Mouse (Mus musculus) MEL (cell line): ENCODE measurements around the gene Ddx19b. TPM values are rescaled to one million over a fixed set of nuclear protein-coding genes. Genes with fewer than 3 reads are reported as not detected.
A peak's percentile ranks its signal among the peaks of the same experiment; 100 is the strongest.

Experiments used
- DNase-seq: peaks from one replicate; pipeline ENCODE4 v3.0.0; 2011; ENCODE audit warnings: low read depth, low spot score
- H3K27ac ChIP-seq: 2 replicates; pipeline ENCODE4 v1.5.1; 2012; ENCODE audit warnings: low read depth, mild to moderate bottlenecking, control low read depth, low read length, moderate library complexity; ENCODE audit not compliant: control insufficient read depth
- H3K27me3 ChIP-seq, 2 experiments: fragments of 150-350 bp in 1 of 2; sonication (generic) in 1 of 2; 2 replicates each; pipeline ENCODE4 v1.6.1; 2012; ENCODE audit warnings: low read length in 2 of 2, mild to moderate bottlenecking in 2 of 2, improper control_type of control experiment in 1 of 2, moderate library complexity in 1 of 2; ENCODE audit not compliant: insufficient read depth in 2 of 2, control insufficient read depth in 1 of 2
- H3K36me3 ChIP-seq, 2 experiments: 2 replicates each; pipeline ENCODE4 v1.6.1; 2012 to 2014; ENCODE audit warnings: low read length in 2 of 2, improper control_type of control experiment in 1 of 2, inconsistent platforms in 1 of 2, mild to moderate bottlenecking in 1 of 2; ENCODE audit not compliant: insufficient read depth in 2 of 2, control insufficient read depth in 1 of 2
- H3K4me1 ChIP-seq, 2 experiments: fragments of 150-350 bp in 1 of 2; sonication (generic) in 1 of 2; 2 replicates each; pipeline ENCODE4 v1.6.1; 2012; ENCODE audit warnings: low read length in 2 of 2, improper control_type of control experiment in 1 of 2, mild to moderate bottlenecking in 1 of 2; ENCODE audit not compliant: insufficient read depth in 2 of 2, control insufficient read depth in 1 of 2
- H3K4me3 ChIP-seq, 2 experiments: fragments of 150-350 bp in 1 of 2; sonication (generic) in 1 of 2; 2 replicates each; pipeline ENCODE4 v1.5.1; 2012; ENCODE audit warnings: low read depth in 2 of 2, low read length in 2 of 2, mild to moderate bottlenecking in 2 of 2, moderate library complexity in 2 of 2, control low read depth in 1 of 2, improper control_type of control experiment in 1 of 2; ENCODE audit not compliant: control insufficient read depth in 1 of 2, insufficient read depth in 1 of 2
- H3K79me2 ChIP-seq: 2 replicates; pipeline ENCODE4 v1.6.1; 2012; ENCODE audit warnings: mild to moderate bottlenecking, low read length, moderate library complexity; ENCODE audit not compliant: control insufficient read depth, poor library complexity, insufficient read depth
- H3K9ac ChIP-seq: 2 replicates; pipeline ENCODE4 v1.6.1; 2012; ENCODE audit warnings: low read depth, mild to moderate bottlenecking, control low read depth, low read length, moderate library complexity; ENCODE audit not compliant: control insufficient read depth, poor library complexity, severe bottlenecking
- H3K9me3 ChIP-seq: fragments of 150-350 bp; sonication (generic); replicated peaks from 2 replicates; pipeline ENCODE4 v1.6.1; 2012; ENCODE audit warnings: mild to moderate bottlenecking, low read length, improper control_type of control experiment, moderate library complexity; ENCODE audit not compliant: insufficient read depth
- BHLHE40 ChIP-seq: IDR thresholded peaks from 2 replicates; pipeline ENCODE4 v1.6.1; 2012; ENCODE audit warnings: low read depth, mild to moderate bottlenecking, inconsistent platforms, low read length, improper control_type of control experiment, borderline replicate concordance
- CHD2 ChIP-seq: IDR thresholded peaks from 2 replicates; pipeline ENCODE4 v1.6.1; 2011; ENCODE audit warnings: low read length, improper control_type of control experiment
- ELF1 ChIP-seq: IDR thresholded peaks from 2 replicates; pipeline ENCODE4 v1.6.1; 2014; ENCODE audit warnings: low read depth, mild to moderate bottlenecking, inconsistent platforms, low read length, improper control_type of control experiment, moderate library complexity
- GABPA ChIP-seq: IDR thresholded peaks from 2 replicates; pipeline ENCODE4 v1.6.1; 2012; ENCODE audit warnings: low read depth, mild to moderate bottlenecking, inconsistent platforms, low read length, improper control_type of control experiment, moderate library complexity
- GATA1 ChIP-seq: IDR thresholded peaks from 2 replicates; pipeline ENCODE4 v1.6.1; 2011; ENCODE audit warnings: low read depth, low read length, improper control_type of control experiment
- HCFC1 ChIP-seq: IDR thresholded peaks from 2 replicates; pipeline ENCODE4 v1.6.1; 2012; ENCODE audit warnings: low read depth, mild to moderate bottlenecking, inconsistent platforms, low read length, improper control_type of control experiment, moderate library complexity
- MAX ChIP-seq: IDR thresholded peaks from 2 replicates; pipeline ENCODE4 v1.6.1; 2011; ENCODE audit warnings: low read length, improper control_type of control experiment
- MXI1 ChIP-seq: IDR thresholded peaks from 2 replicates; pipeline ENCODE4 v1.6.1; 2011; ENCODE audit warnings: mild to moderate bottlenecking, low read depth, low read length, improper control_type of control experiment
- MYB ChIP-seq: IDR thresholded peaks from 2 replicates; pipeline ENCODE4 v1.6.1; 2011; ENCODE audit warnings: mild to moderate bottlenecking, low read depth, low read length, improper control_type of control experiment
- MYC ChIP-seq: IDR thresholded peaks from 2 replicates; pipeline ENCODE4 v1.6.1; 2011; ENCODE audit warnings: low read depth, mild to moderate bottlenecking, low read length, improper control_type of control experiment, moderate library complexity
- NELFE ChIP-seq: IDR thresholded peaks from 2 replicates; pipeline ENCODE4 v1.6.1; 2011; ENCODE audit warnings: low read depth, low read length, improper control_type of control experiment
- POLR2A ChIP-seq, 2 experiments: IDR thresholded peaks; 2 replicates each; pipeline ENCODE4 v1.6.1; 2011 to 2012; ENCODE audit warnings: low read length in 2 of 2, mild to moderate bottlenecking in 2 of 2, control low read depth in 1 of 2, improper control_type of control experiment in 1 of 2, low read depth in 1 of 2, moderate library complexity in 1 of 2; ENCODE audit not compliant: control insufficient read depth in 1 of 2, insufficient read depth in 1 of 2, poor library complexity in 1 of 2
- POLR2AphosphoS2 ChIP-seq: IDR thresholded peaks from 2 replicates; pipeline ENCODE4 v1.6.1; 2011; ENCODE audit warnings: low read length, improper control_type of control experiment
- POLR2AphosphoS5 ChIP-seq: IDR thresholded peaks from 2 replicates; pipeline ENCODE4 v1.6.1; 2012; ENCODE audit warnings: low read depth, borderline replicate concordance, mild to moderate bottlenecking, inconsistent platforms, low read length, moderate library complexity, mixed read lengths
- RCOR1 ChIP-seq: IDR thresholded peaks from 2 replicates; pipeline ENCODE4 v1.6.1; 2012; ENCODE audit warnings: low read depth, mild to moderate bottlenecking, inconsistent platforms, low read length, improper control_type of control experiment
- SIN3A ChIP-seq: IDR thresholded peaks from 2 replicates; pipeline ENCODE4 v1.6.1; 2012; ENCODE audit warnings: low read length, improper control_type of control experiment, inconsistent platforms
- SMC3 ChIP-seq: IDR thresholded peaks from 2 replicates; pipeline ENCODE4 v1.6.1; 2011; ENCODE audit warnings: low read depth, low read length, improper control_type of control experiment
- TBP ChIP-seq: IDR thresholded peaks from 2 replicates; pipeline ENCODE4 v1.8.0; 2011; ENCODE audit warnings: low read depth, low read length, improper control_type of control experiment
- TCF12 ChIP-seq: IDR thresholded peaks from 2 replicates; pipeline ENCODE4 v1.6.1; 2014; ENCODE audit warnings: low read depth, mild to moderate bottlenecking, inconsistent platforms, low read length, improper control_type of control experiment, moderate library complexity
- ZMIZ1 ChIP-seq: IDR thresholded peaks from 2 replicates; pipeline ENCODE4 v1.6.1; 2012; ENCODE audit warnings: low read depth, mild to moderate bottlenecking, inconsistent platforms, low read length, improper control_type of control experiment, moderate library complexity
- polyA plus RNA-seq, 2 experiments: library from polyadenylated mRNA; stranded (reverse) in 1 of 2; unstranded in 1 of 2; fragments of >175 nt in 1 of 2; fragments of >200 nt in 1 of 2; gene quantifications; 2 replicates each; pipeline versions ENCODE4 v1.2.1 to v1.2.4; 2012; ENCODE audit warnings: low replicate concordance in 2 of 2, low read depth in 1 of 2; ENCODE audit not compliant: insufficient read length in 2 of 2, insufficient read depth in 1 of 2, missing spikeins in 1 of 2
- total RNA-seq: library from RNA; depleted of rRNA; stranded (reverse); fragments of 300-350 nt; gene quantifications from 2 replicates; pipeline ENCODE4 v1.2.3, GENCODE M21; 2012

Ddx19b gene
- total and polyA plus RNA-seq, 3 experiments = 18.1 to 112 (median 18.6) TPM

GRCm38 (mm10) chr8:111033482-111034215 lies 2.1 kb upstream of the Ddx19b start (continued):
- TF ChIP-seq POLR2AphosphoS5 (no peak), GATA1 (no peak), RCOR1 (no peak), SMC3 (no peak)

DNA sequence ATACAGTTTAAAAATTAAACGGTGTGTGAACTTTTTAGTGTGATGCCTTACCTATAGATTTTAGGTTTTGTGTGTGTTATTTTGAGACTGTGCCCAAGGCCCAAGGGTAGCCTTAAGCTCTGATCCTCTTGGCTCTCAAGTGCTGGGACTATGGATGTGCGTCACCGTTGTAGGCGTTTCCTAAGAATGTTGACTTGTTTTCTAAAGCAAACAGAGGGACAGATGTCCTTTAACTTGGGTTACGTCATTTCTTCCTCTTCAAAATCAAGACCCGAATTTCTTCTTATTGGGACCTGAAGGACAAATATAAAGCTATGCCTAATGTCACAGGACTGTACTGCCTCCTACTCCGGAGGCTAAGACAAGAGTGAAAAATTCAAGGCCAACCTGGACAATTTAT lies 1.4 kb upstream of the Ddx19b start, which contains the start of gene Aars:
Aars (plus strand) TSS at position 229 of the 400 bp plus-strand sequence.
- no peak for DNase-seq
- H3K9me3 ChIP-seq = no peaks in the 10 kb centered on the region
- H3K27me3 ChIP-seq = no peaks in the 10 kb centered on the region
- no peak for TF ChIP-seq MYC
- no peak for TF ChIP-seq TBP
- H3K36me3 ChIP-seq = peaks cover 9 to 38% of the 10 kb centered on the region in 2 experiments
- H3K4me1 ChIP-seq = peaks cover 5 to 27% of the 10 kb centered on the region in 2 experiments
- peak within 1 kb of the TSS; percentile 89 to 96 for H3K4me3 ChIP-seq
- H3K9ac ChIP-seq = peak within 1 kb of the TSS; percentile 94
- H3K27ac ChIP-seq = peak within 1 kb of the TSS; percentile 93
- peaks cover 42% of the 10 kb centered on the region for H3K79me2 ChIP-seq

DNA sequence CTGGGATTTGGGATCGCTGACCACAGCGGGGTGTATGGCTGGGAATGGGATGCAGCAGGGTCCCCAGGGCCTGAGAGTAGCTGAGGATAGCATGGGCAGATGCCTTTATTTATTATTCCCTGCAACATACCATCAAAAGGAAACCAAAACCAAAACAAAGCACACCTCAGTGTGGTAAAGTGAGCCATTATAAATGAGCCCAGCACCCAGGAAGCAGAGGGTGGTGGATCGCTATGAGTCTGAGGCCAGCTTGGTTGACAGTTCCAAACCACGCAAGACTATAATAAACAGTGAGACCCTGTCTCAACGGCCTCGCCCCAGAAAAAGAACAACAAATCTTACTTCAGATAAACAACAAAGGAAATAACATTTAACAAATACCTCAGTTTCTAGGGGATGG lies 1.5 kb downstream of the Ddx19b start:
- peaks cover 0 to 24% of the 10 kb centered on the region in 2 experiments; a peak in 2 of 4 replicates for H3K36me3 ChIP-seq
- peak overlapping the region; percentile 70 to 85 for H3K4me3 ChIP-seq
- TF ChIP-seq SMC3 (no peak), CHD2 (no peak), TCF12 (no peak)
- peaks cover 24% of the 10 kb centered on the region for H3K79me2 ChIP-seq
- DNase-seq = no peak
- H3K9ac ChIP-seq = peak overlapping the region; percentile 73
- peaks cover 5 to 15% of the 10 kb centered on the region in 2 experiments; a peak in 3 of 4 replicates for H3K4me1 ChIP-seq
- no peaks in the 10 kb centered on the region for H3K9me3 ChIP-seq
- no peaks in the 10 kb centered on the region for H3K27me3 ChIP-seq
- H3K27ac ChIP-seq = 0 out of 2 replicates have a peak overlapping the region, but pooled peaks have one; percentile 29

- TF ChIP-seq CHD2 = no peak
- peak; percentile 70; the same call in 1 of the 2 replicates for TF ChIP-seq SIN3A
- peak; percentile 22; the same call in 1 of the 2 replicates for TF ChIP-seq RCOR1
- TF ChIP-seq MYB = no peak
- TF ChIP-seq POLR2AphosphoS2 = peak; percentile 59; the same call in 1 of the 2 replicates
- no peak for TF ChIP-seq POLR2AphosphoS5
- TF ChIP-seq ELF1 = peak; percentile 69; the same call in 1 of the 2 replicates
- TF ChIP-seq MAX = peak; percentile 24; the same call in 1 of the 2 replicates
- peak; percentile 43; the same call in 1 of the 2 replicates for TF ChIP-seq ZMIZ1
- no peak for TF ChIP-seq BHLHE40
- TF ChIP-seq NELFE = peak; percentile 51; the same call in 1 of the 2 replicates
- peak; percentile 86 for TF ChIP-seq MXI1
- peak; percentile 79 for TF ChIP-seq TBP
- no peak for TF ChIP-seq GABPA
- TF ChIP-seq HCFC1 = peak; percentile 24; the same call in 1 of the 2 replicates
- TF ChIP-seq POLR2A (IDR thresholded peaks at IDR 0.05; ENCODE audit: control insufficient read depth in 1 of 2, insufficient read depth in 1 of 2, low read depth in 1 of 2, low read length in 2 of 2, poor library complexity in 1 of 2) = peak in 1 of 2 experiments; percentile 66; a peak in 2 of 4 replicates
- peak; percentile 60; the same call in 1 of the 2 replicates for TF ChIP-seq MYC
- Histone ChIP-seq H3K9ac (peak overlapping the region; percentile 73), H3K27ac (0 out of 2 replicates have a peak overlapping the region, but pooled peaks have one; percentile 29), H3K9me3 (no peaks in the 10 kb centered on the region), H3K4me3 (peak overlapping the region; percentile 70 to 85), H3K79me2 (peaks cover 19% of the 10 kb centered on the region), H3K27me3 (no peaks in the 10 kb centered on the region), H3K36me3 (peaks cover 0 to 24% of the 10 kb centered on the region in 2 experiments; a peak in 2 of 4 replicates), H3K4me1 (peaks cover 5 to 15% of the 10 kb centered on the region in 2 experiments; a peak in 3 of 4 replicates)
- peak; percentile 93 for DNase-seq
Measured at GRCm38 (mm10) chr8:111029589-111029988, 2.0 kb downstream of the Ddx19b start.
